Mouse (Mus musculus): ENCODE measurements around the gene Mecom.

The Mecom gene

DNA sequence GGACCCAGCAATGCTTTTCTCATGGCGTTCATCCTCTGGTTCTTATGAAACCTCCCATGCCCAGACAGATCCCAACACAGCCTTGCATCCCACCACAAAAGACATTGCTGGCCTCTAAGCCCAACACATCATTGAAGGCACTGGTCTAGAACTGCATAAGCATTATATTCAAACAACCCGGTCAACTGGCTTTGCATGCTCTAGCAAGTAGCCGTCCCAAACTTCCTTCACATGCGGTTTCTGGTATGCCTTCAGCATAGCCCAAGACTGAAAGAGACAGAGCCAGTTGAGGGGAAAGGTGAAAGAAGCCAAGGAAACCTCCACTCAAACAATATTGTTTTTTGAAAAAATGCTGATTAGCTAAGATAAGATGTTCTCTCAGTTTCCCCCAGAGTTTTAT lies 397.7 kb downstream of the Mecom start:
- DNase-seq (ENCODE audit: low spot score in 2 of 2), result no peak

DNA sequence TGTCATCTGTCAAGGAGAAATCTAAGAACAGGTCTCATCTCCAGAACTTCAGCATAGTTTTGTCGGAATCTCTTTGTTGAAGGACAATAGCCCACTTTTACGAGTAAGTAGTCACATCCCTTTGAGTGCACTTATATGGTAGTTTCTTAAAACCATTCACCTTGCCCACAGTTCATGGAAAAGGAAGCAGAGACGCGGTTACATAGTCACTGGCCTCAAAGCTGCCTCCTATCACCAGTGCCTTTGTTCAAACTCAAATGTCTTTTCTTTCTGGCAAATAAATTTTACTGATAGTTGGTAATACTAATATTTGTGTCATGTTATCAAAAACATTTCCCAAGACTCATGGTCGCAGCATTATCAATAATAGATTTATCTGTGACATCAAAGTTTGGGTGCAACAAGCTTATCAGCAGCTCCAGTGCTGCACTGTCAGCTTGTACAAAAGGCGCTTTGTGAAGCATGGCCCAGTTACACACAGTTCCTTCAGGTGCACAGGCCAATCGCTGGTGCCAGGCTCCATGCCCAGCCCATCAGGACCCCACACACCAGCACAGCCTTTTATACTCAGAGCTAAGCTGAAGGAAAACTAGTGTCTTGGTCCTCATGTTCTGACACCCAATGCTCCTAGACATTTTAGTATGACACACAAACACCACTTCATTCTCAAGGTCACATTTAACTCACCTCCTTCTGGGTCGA lies 399.3 kb downstream of the Mecom start:
- no peak for DNase-seq (ENCODE audit: low spot score in 2 of 2)

DNA sequence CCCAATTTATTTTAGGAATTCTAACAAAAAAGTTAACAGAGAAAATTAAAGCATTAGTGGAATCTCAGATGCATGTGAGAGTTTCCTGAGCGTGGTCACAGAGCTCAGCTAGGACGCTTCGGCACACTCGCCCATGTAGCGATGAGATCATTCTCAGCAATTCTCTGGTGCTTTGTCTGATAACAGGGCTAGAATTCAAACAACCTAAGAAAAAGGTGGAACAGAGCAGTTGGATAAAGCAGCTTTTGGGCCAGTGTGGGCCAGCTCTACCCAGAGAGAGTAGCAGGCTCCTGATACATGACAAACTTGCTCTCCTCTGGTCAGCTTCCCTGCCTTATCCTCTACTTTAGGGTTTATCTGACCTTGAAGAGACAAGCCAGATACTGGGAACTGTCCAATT lies 402.8 kb downstream of the Mecom start:
- DNase-seq (ENCODE audit: low spot score in 2 of 2), result no peak

DNA sequence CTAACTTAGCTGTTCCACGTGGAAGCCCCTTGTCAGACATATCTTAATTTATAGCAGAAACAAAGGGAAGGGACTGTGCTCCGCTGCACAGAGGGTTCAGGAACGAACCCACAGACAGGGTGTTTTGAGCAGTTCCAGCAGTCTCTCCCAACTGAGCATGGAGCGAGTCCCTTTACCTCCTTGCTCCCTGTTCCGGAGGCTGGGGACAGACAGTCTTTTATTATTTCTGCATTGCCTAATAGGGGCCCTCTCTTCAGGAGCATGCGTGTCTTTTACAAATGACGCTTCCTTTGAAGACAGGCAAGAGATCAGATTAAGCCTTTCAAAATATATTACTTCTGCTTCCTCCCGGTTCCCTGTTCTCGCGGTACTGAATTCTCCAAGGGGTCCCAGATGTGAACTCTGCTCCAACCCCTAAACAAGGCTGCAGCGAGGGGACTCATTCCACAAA lies 403.8 kb downstream of the Mecom start:
- DNase-seq (ENCODE audit: low spot score in 2 of 2), result no peak

DNA sequence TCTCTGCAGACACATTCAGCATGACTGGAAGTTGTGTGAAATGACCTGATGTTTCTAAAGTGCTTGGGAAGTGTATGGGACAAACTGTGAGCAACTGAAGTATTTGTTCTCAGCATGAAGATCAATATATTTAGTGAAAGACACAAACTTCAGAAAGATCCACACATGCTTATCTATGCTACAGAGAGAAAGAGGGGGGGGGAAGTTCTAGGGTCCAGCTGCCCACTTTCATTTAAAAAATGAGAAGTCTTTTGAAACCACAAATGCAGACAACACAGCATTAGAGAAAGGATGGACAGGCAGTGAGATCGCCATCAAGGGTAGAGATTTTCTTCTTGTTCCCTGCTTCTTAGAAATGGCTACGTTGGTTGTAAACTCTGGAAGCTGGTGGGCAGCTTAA lies 404.4 kb downstream of the Mecom start:
- DNase-seq (ENCODE audit: low spot score in 2 of 2), result no peak

DNA sequence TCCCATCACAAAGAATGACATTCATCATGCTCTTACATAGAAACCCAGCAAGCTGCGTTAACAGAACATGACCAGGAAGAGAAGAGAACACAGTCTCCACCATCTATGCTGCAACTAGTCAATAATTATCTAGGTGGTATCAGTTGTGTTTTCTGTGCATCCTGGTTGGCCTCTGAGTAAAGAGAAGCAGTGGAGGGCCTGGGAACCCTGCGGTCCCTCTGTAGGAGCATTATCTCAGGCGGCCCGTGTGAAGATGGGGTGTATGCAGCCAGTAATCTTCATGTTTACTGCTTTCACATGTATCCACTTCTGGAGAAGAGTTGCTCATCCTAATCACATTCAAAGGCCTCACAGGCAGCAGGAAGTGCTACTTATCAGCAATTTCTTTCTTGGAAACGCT lies 407.5 kb downstream of the Mecom start:
- no peak for DNase-seq (ENCODE audit: low spot score in 2 of 2)

DNA sequence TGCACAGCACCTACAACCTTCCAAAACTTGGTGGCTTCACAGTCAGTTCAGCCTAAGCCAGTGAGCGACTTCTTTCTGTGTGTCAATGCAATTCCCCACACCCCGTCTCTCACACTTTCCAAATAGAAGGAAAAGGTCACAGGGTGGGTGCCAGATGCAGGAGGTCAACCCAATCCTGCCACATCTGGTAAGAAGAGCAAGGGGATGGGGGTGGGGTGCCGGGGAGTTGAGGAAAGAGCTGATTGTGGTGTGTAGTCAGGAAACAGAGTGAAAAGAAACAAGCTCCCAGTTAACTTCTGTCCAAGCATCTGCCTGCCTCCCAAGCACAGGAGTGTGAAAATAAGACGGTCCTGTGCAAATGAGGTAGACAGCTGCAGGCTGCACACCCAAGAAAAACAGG lies 408.1 kb downstream of the Mecom start:
- no peak for DNase-seq (ENCODE audit: low spot score in 2 of 2)

DNA sequence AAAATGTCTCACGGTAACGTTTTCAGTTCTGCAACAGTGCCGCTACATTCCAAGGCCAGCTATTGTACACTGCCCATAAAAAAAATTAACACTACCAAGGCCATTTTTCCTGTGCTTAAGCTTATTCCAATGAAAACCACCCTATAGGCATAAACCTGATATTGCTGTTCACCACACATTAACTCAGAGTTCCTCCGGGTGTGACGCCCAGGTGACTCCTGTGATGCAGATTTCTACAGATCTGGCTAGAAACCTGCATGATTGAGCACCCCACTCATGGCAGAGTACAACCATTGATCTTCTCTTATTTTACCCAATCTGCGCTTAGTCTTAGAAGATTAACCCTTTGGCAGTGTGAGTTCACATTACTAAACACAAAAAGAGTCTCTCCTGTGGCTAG lies 409.2 kb downstream of the Mecom start:
- no peak for DNase-seq (ENCODE audit: low spot score in 2 of 2)

DNA sequence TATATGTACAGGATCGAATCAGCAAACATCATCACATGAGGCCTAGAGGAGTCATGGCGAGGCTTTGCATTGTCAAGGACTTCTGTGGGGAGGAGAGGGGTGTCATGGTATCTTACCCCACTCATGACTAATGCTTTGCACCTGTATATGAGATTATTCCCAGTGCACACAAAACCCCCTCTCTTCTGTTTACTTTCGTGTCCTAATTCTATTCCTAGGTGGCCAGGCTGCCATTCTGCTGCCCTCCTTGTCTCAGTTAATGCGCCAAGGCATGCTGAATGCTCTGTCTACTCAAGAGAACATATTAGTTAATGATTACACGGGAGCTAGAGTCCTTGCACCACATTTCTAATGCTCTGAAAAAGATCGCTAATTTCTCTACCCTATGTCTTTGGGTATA lies 412.0 kb downstream of the Mecom start:
- DNase-seq (ENCODE audit: low spot score in 2 of 2), result no peak

DNA sequence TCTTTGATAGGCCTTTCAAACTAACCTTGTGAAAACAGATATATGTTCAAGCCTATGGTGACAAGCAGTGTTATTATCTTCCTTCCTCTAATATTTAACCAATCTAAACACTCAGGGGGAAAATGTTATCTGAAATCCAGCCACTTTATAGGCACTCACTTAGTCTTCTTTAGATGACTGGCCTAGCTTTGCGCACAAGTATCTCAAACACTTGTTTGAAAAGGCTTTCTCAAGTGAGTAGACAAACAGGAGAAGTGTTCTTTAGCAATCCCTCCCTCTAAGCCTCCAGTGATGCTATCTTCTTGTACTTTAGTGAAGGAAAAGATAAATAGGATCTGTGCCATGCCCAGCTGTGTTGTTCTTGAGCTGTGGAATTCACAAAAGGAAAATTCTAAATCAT lies 412.7 kb downstream of the Mecom start:
- no peak for DNase-seq (ENCODE audit: low spot score in 2 of 2)

DNA sequence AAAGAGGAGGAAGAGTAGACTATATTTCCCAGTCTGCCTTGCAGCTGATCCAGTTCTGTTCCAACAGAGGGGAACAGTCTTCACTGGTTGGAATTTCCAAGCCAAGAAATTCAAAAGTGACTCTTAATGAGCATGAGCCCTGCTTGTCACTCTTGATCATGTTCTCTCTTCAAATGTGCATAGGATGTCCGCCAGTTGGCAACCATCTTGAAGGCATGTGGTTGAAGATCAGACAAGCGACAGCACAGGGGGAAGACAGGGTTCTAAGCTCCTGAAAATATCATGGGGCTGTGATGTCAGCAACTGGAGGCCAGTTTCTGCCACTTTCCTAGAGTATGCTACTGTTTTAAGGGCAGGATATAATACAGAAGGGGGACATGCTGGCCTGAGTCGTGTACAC lies 414.8 kb downstream of the Mecom start:
- no peak for DNase-seq (ENCODE audit: low spot score in 2 of 2)

DNA sequence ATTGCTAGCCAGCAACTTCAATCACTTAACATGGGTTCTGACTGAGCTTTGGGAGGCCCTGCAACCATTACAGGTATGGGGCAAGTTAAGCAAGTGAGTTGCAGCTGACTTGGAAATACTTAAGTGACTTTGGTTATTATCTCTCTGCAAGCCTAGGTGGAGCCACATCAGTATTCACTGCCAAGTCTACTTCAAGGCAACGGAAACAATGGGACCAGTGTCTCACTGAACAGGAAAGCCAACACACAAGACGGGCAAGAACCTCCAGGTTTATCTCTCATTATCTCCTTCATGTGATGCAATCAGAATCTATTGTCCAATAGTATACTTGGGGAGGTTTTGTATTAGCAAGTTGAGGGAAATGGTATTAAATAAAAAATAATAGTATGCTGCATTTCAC lies 415.4 kb downstream of the Mecom start:
- no peak for DNase-seq (ENCODE audit: low spot score in 2 of 2)

DNA sequence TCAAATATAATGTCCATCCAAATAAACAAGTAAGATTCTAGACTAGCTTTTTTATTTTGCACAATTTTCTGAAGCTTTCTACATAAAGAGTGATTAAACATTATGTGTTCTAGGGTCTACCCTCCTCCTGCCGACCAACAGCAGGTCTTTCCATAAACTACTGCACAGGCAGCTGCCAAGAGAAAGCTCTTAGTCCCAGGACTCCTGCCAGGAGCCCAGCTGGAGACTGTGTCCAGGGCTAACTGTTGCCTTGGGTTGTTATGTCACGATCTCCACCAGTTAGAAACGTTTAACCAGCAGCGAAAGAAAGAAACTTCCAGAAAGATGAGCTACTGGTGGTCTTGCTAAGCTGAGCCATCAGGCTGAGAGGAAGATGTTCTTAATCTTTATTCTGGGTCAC lies 417.3 kb downstream of the Mecom start:
- DNase-seq (ENCODE audit: low spot score in 2 of 2), result peak in 1 of 2 experiments; percentile 27

DNA sequence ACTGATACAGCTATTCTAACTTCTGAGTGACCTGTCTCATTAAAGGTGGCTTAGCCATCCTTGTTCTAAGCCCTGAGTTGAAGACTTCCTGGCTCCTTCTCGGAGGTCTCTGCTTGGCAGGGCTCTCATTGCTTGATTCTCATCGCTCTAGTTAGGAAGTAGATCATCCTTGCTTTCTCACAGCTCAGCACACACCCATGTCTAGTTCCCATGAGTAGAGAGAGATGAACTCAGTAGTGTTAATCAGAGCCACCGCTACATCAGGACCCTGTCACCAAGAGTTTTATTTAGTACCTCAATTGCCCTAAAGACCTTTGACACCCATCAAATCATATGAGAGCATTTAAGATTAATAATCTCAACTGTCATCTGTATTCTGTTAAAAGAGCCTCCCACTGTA lies 425.2 kb downstream of the Mecom start:
- no peak for DNase-seq (ENCODE audit: low spot score in 2 of 2)

DNA sequence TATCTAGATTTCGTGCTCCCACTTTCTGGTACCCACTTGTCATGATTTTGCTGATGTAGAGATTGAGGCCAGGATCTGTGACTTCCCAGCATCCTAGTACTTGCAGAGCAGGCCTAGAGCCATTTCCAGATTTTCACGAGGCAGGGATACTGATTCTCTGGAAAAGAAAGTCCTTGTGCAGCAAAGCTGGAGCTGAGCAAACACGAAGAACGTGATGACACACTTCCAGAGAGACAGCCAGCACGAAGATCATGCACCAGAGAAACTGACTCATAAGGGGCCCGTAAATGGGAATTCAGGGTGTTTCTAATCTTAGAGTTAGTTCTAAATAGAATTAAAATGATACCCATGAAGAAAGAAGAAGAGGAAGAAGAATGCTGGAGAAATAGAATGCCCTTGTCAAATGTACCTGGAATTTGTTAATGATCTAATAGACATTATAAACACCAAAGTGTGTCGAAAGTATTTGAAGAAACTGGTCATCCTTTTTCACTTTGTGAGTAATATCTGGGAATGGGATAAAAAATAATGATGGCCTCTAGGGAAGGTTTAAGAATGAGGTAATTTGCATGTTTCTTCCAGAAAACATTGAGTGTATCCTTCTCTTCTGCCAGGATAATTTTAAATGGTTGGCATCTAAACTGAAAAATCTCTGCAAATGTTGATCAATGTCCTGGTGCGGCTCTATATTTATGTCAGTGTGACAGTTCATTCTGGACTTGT lies 426.9 kb downstream of the Mecom start:
- DNase-seq (ENCODE audit: low spot score in 2 of 2), result no peak

DNA sequence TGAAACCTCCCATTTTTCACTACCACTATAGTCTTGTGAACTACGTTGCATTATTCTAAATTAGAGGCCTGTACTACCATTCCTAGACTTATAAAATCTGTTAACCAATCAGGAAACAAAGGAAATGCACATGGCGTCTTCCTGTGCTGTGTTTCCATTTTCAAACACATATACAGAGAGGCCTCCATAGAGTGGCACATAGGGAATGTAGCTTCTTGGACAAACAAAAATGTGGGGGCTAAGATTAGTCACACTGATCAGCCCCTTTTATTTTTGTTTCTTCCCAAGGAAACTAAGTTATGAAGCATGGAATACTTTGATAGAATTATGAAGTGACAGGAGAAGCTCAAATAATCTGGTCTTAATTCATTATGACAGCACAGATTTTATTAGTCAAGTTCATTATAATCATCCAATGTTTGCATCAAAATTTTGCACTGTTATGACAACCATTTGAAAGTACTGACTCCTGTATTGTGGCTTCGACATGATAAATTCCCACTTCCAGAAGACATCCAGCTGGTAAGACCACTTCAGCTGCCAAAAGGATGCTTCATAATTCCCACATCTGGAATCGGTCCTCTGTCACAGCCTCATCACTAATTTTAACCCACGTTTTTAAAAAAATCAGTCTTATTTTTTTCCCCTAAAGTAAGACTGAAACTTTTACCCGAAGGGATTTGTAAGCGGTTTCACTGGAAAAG lies 429.1 kb downstream of the Mecom start:
- no peak for DNase-seq (ENCODE audit: low spot score in 2 of 2)

DNA sequence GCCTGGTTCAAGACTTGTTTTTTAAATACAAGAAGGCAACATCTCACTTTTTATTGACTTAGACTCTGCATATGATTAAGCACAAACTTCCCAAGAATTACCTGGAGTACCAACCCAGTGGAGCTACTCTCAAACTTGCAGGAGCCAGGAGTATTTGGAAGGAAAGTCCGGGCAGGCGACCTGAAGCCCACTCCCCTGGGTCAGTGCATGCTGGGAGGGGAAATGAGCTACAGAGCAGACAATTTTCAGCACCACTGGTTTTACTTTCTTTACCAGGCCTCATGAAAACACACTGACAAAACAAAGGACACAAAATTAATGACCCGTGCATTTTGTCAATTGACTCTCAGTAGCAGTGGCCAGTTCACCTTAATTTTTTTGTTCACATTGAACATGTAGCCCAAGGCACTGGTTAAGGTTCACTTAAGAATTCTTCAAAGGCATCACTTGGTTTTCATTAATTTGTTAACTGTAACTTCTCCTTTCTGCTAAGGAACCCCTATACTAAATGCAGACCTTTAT lies 434.5 kb downstream of the Mecom start:
- DNase-seq (ENCODE audit: low spot score in 2 of 2), result no peak

DNA sequence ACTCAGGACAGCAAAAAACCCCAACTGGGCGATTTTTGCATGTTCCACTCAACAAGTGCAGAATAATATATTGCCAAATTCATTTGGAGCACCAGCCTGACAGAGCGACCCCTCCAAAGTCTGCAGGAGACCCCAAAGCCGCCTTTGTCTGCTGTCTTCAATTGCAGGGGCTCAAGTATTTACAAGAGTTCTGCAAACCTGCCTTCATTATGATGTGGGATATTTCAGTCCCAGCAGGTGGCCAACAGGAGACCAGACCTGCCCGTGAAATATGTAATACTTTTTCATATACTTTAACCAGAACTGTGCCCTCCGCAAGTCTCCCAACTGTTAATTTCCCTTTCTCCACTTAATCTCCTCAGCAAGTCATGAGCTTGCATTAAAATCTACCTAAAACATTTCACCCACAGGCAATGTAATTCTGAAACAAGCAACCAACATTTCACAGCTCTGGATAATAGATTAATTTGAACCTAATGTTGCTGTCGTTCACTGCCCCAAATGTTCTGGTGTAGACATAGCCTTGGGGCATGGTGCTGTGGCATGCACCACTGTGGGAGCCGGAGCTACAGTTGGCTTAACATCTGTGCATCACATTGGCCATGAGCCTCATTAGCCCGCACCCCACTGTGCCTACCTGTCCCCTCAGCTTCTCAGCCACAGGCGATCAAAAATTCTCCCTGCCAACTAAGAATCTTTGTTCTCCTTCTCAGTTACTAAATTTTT lies 439.7 kb downstream of the Mecom start:
- DNase-seq (ENCODE audit: low spot score in 2 of 2), result no peak

DNA sequence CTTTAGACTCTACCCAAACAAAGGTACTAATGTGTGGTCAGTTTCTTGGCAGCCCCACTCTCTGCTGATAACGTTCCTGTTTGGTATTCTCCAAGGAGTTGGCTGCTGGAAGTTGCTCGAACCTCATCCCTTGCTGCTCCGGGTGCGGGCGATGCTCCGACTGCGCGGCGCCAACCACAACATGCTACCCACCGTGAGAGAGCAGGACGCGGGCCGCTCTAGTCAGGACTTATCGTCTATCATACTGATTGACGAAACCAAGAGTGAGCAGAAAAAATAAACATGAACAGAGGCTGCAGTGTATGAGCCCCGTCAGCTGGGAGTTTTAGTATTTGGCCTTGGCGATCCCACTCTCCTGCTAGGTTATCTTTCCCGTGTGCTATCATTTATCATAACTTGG lies 441.3 kb downstream of the Mecom start:
- no peak for DNase-seq (ENCODE audit: low spot score in 2 of 2)

DNA sequence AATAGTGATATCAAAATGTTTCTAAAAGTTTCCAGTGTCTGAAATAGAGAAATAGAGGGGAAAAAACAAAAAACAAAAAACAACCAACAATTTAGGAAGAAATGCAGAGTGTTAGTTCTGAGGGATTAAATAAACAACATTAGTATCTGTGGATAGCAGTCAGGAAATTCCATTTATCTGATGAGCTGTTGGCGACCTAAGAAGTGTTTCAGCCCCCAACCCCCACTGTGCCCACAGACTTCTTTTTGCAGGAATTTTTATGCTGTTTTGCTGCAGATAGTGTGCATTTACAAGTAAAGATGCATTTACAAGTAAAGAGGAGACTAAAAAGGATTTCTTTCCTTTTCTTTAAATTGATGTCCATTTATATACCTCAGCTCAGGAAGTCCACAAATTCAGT lies 441.9 kb downstream of the Mecom start:
- DNase-seq (ENCODE audit: low spot score in 2 of 2), result no peak

DNA sequence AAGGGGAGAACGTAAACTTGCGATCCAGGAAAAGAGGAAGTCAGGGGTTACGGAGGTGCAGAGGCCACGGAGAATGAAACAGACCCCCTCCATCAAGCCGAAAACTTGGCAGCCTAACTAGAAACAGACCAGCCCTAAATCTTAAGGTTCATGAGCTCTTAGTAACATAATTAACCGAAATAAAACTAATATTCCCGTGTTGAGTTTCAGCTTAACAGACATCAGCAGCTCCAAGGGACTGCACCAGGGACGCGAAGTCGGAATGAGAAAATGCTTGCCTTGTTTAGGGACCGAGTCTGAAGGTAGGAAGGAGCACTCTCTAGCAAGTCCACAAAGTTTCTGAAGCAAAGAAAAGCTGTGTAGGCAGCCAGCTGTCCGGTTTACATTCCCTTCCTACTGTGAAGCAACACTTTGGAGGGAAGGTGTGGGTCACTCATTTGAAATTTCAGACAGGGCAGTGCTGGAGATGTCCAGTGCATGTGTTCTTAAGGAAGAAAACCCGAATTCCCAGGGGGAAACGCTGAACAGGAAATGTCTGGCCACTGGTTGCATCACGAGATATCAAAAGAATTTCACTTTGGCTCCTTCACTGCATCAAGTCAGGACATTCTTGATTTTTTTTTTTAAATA lies 442.5 kb downstream of the Mecom start:
- no peak for DNase-seq (ENCODE audit: low spot score in 2 of 2)
